Mouse (Mus musculus) ES-CJ7 (cell line): Measurements from ENCODE around the gene Lage3.
A peak's percentile ranks its signal among the peaks of the same experiment; 100 is the strongest.
"Not testable (repeated sequence)": the region's sequence is repeated elsewhere in the genome, so short reads cannot be mapped to it uniquely, and the experiment has no call there.

Experiments used
- DNase-seq: peaks from one replicate; pipeline ENCODE4 v3.0.0; 2011; ENCODE audit warnings: low read depth, low spot score

Lage3 gene

GRCm38 (mm10) chrX:74353467-74353770, at the start of gene Lage3:
Gene Lage3, minus strand, starts transcription at chrX:74353618.
- peak; percentile 62 for DNase-seq

DNA sequence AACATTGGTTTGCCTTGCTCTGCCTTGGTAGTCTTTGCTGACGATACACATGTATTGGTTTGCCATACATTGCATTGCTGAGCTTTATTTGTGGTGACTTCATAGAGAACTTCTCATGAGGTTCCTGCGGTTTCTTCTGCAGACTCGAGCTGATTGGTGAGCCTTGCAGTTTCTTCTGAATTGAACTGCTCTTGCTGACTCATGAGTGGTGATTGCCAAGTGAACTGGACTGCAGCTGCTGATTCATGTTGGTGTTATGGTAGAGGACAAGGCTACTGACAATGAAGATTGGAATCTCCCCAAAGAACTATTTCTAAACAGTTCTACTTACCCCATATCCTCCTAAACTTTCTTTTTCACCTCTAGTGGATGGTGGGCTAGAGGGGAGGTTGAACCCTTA, 46.7 kb upstream of the Lage3 start:
- no peak for DNase-seq

- DNase-seq: peak; percentile 87
These were observed 39.4 kb upstream of the Lage3 start, which contains the start of the genes Fam3a and Ikbkg for GRCm38 (mm10) chrX:74392535-74393443. Gene Fam3a, minus strand, starts transcription at chrX:74393272. Gene Ikbkg, plus strand, starts transcription at chrX:74393290.

- no peak for DNase-seq
These were observed 34.7 kb upstream of the Lage3 start for GRCm38 (mm10) chrX:74388153-74388552.

GRCm38 (mm10) chrX:74384451-74384850, 31.0 kb upstream of the Lage3 start:
- no peak for DNase-seq

GRCm38 (mm10) chrX:74372888-74373549, 19.6 kb upstream of the Lage3 start, which contains the start of the genes Ubl4a and Slc10a3:
Gene Ubl4a, minus strand, starts transcription at chrX:74373218.
Gene Slc10a3, minus strand, starts transcription at chrX:74373349.
- peak; percentile 91 for DNase-seq

DNA sequence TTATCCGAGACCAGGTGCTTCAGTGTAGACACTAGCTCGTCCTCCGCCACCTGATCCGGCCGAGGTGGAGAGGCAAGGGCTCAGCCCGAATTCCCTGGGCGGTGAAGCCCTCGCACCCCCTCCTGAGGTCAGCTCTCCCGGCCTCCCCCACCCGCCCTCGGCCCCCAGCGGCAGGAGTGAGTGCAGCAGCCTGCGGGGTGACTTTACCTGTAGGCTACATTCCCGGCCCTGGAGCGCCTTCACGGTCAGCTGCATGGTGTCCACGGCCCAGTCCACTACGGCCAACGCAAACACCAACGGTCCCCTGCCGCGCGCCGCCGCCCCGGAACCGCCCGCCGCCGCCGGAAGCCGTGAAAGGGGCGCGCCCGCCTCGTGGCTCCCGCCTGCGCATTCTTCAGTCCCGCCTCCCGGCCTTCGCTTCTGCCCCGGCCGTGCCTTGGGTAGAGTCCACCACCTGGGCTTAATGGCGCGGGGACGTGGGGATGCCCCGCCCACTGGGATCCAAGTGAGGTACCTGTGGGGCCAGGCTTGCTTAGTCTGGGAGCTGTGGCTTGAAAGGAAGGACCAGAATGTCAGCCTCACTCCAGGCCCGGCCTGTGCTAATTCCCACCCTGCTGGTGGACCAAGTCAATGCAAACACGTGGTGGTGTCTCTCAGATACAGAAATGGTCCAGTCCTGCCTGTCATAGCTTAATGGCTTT, 14.9 kb upstream of the Lage3 start:
- DNase-seq: peak; percentile 40

GRCm38 (mm10) chrX:74367512-74367911, 14.1 kb upstream of the Lage3 start:
- no peak for DNase-seq

DNA sequence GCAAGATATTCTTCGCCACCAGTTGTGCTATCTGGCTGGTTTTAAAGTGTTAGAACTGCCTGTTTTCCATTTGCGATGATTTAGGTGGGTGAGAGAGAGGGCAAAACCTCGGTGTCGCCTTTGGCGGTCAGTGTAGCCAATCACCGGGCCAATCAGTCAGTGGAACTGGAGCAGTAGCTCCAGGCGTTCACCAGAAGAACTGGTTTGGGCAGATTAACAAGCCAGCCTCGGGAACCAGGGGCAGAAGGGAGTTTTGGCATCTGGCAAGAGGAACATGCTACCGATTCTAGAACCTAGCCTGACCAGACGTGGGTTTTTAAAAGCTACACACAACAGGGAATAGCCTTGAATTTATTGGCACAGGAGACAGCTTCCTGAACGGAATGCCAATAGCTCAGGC, 5.8 kb upstream of the Lage3 start:
- DNase-seq: no peak

- DNase-seq: not testable (repeated sequence)
These were observed 3.7 kb upstream of the Lage3 start for GRCm38 (mm10) chrX:74357069-74357468.

DNA sequence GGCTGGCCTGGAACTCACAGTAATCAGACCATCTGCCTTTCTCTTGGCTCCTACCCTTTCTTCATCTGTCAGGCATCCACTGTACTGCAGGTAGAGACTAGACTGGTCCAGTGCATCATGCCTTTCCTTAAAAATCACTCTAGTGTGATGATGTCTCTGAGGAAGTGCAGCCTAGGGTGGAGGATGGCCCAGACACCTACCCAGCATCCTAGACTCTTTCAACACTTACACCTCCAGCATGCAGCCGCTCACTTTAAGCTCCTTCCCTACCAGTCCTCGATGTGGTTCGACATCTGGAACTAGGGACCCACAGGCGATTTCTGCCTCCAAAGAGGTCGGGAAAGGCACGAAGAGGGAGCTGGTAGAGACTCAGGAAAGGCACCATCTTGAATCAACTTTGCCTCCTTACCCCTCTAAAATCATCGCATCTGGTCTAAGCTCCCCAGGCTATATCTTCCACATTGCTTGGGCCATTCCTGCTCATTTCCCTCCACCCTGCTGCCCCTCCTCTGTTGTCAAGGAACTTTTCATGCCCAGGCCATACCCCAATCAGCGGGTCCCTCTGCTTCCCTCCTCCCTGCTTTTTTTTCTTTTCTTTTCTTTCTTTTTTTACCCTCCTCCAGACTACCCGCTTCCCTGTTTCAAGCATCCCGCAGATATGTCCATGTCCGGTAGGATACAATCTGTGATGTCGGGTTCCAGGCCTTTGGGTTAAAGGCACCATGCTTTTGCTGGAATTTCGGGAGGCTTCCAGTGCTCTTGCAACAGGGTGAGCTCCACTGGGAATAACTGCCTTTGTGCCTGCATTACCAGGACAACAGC, 562 bp downstream of the Lage3 start:
- DNase-seq: no peak

GRCm38 (mm10) chrX:74330166-74330930, 23.1 kb downstream of the Lage3 start:
- DNase-seq: no peak

DNA sequence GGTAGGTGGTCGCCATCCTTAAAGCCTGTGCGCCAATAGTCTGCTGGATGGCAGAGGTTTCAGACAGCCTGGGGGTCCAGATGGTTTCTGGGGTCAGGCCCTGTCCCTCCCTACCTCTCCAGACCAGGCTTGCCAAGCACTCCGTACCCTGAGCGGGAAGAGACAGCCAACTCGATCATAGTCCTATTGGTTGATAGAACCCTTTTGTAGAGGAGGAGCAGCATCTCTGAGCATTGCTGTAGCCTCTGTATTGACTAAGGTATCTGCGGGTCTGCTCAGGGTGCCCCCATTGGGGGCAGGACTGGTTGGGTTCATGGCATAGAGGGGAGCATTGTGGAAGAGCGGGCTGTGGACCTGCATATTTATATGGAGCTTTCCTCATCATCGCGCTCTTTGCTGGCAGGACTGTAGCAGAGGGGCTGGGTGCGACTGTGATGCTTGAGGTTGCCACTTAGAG, 24.2 kb downstream of the Lage3 start:
- DNase-seq: no peak

GRCm38 (mm10) chrX:74328725-74329161, 24.7 kb downstream of the Lage3 start, which contains the start of gene Plxna3:
Gene Plxna3, plus strand, starts transcription at chrX:74329066.
- DNase-seq: peak; percentile 62

GRCm38 (mm10) chrX:74312540-74313464, 40.6 kb downstream of the Lage3 start, which contains the start of gene Fam50a:
Gene Fam50a, plus strand, starts transcription at chrX:74313033.
- DNase-seq: peak; percentile 85

DNA sequence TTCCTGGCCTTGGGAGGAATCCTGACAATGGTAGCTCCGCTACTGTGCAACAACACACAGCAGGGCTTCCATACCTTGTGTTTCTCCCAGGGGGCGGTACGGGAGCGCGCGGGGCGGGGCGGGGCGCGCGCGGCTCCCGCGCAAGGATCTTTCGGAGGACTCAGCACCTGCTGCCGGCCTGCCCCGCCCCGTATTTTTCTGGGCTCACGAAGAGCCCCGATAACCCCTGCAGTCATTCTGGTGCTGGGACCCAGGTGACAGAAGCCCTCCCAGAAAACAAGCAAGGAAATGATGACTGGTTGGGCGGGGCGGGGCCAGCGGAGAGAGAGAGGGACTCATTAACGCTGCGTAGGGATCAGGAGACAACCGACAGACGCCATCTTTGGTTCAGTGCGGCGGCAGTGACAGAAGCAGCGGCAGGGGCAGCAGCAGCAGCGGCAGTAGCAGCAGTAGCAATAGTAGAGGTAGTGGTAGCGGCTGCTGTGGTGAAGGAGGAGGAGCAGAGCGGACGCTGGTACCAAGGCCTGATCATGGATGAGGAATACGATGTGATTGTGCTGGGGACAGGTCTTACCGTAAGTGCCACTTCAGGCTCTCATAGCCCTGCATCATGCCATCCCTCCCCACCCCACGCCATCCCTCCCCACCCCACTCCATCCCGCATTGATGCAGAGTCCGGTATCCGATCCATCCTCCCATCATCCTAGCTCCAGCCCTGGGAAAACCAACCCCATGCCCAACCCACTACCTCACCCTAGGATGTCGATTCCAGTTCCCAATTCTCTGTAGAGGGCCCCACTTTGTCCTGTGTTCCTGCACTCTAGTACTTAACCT, 48.3 kb downstream of the Lage3 start, which contains the start of gene Gdi1:
Gene Gdi1 (plus strand): TSS at position 132 of the 834 bp plus-strand sequence.
- peak; percentile 85 for DNase-seq
